ENCODE assay signal across 8 mouse cellular contexts in the genomic region with DNA sequence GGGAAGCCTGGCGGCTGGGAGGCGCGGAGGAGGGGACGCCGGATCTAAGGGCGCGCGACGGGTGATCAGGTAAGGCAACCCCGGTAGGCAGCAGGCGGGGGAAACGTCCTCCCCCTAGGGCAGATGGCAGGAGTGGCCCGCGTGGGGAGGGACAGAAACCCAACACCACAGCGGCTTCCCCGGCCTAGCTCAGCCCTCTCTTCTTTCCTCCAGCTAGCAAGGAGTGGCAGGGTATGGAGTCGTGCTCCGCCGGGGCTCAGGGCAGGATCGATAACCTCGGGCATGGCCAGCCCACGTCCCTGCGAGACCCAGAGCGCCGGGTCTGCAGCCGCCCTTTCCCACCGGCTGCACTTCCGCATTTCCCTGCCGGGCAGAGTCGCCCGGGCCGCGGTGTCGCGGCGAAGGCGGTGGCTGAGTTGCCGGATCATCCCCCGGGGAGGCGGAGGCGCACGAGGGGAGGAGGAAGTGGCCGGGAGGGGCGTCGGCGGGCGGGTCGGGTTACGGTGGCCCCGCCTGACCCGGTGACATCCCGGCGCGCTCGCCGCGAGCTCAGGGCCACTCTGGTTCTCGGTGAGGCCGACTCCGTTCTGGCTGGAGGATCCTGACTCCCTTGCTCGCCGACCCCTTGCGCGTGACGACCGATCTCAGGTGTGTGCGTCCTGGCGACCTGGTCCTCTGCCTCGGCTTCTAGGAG. TPM values are rescaled to one million over a fixed set of nuclear protein-coding genes. Genes with fewer than 3 reads are reported as not detected.
DNase-seq lines count a peak whose midpoint lies in the region; ATAC-seq lines count a peak whose summit lies in the region.

No protein-coding gene starts in this region.

- WGBS in embryonic facial prominence, embryonic 13.5 days, result under 1% methylated on average over 68 of the region's 69 CpGs
- under 1% methylated on average over 69 of the region's 69 CpGs for WGBS in limb, embryonic 12.5 days
- WGBS in midbrain, embryonic 14.5 days, result 0% methylated on average over 69 of the region's 69 CpGs

- peak overlapping the region; percentile 84 for H3K9ac ChIP-seq in embryonic facial prominence, embryonic 13.5 days
- H3K9ac ChIP-seq in limb, embryonic 12.5 days (replicated peaks), result peak overlapping the region; percentile 84
- H3K9ac ChIP-seq in midbrain, embryonic 14.5 days (replicated peaks; ENCODE audit: low read length), result peak overlapping the region; percentile 77

- peak; percentile 68 for ATAC-seq in embryonic facial prominence, embryonic 13.5 days (ENCODE audit: insufficient number of reproducible peaks, insufficient read depth, low FRiP score, low TSS enrichment, low read depth)
- peak; percentile 83 for ATAC-seq in limb, embryonic 12.5 days (ENCODE audit: insufficient number of reproducible peaks, insufficient read depth, low FRiP score, low TSS enrichment, low read depth)
- ATAC-seq in midbrain, embryonic 14.5 days (ENCODE audit: low FRiP score, low TSS enrichment), result peak; percentile 82

- no peaks in the 10 kb centered on the region for H3K9me3 ChIP-seq in embryonic facial prominence, embryonic 13.5 days
- no peaks in the 10 kb centered on the region for H3K9me3 ChIP-seq in limb, embryonic 12.5 days
- H3K9me3 ChIP-seq in midbrain, embryonic 14.5 days (ENCODE audit: control insufficient read depth, low read length), result no peaks in the 10 kb centered on the region

- peak; percentile 92 for DNase-seq in 3134 (ENCODE audit: extremely low read depth, insufficient read length, low spot score)
- peak; percentile 95 to 97 for DNase-seq in adrenal gland, postnatal 36 days
- DNase-seq in heart, adult 8-10 months (ENCODE audit: low spot score), result peak; percentile 88
- DNase-seq in kidney, adult 8-10 months, result peak; percentile 86 to 87
- peak; percentile 74 for DNase-seq in midbrain, embryonic 14.5 days
- DNase-seq in spleen, adult 18-20 months, result peak; percentile 90

- peak overlapping the region; percentile 92 for H3K4me2 ChIP-seq in embryonic facial prominence, embryonic 13.5 days
- H3K4me2 ChIP-seq in limb, embryonic 12.5 days, result peak overlapping the region; percentile 86
- peak overlapping the region; percentile 96 for H3K4me2 ChIP-seq in midbrain, embryonic 14.5 days (ENCODE audit: low read length)

- peak overlapping the region; percentile 82 for H3K27ac ChIP-seq in embryonic facial prominence, embryonic 13.5 days
- H3K27ac ChIP-seq in limb, embryonic 12.5 days, result peak overlapping the region; percentile 79
- H3K27ac ChIP-seq in midbrain, embryonic 14.5 days (replicated peaks; ENCODE audit: low read depth, low read length), result peak overlapping the region; percentile 8; the same call in 1 of the 2 replicates

- H3K36me3 ChIP-seq in embryonic facial prominence, embryonic 13.5 days, result no peaks in the 10 kb centered on the region
- no peaks in the 10 kb centered on the region for H3K36me3 ChIP-seq in limb, embryonic 12.5 days
- H3K36me3 ChIP-seq in midbrain, embryonic 14.5 days (ENCODE audit: control insufficient read depth, insufficient read depth, low read length), result no peaks in the 10 kb centered on the region

- H3K4me1 ChIP-seq in embryonic facial prominence, embryonic 13.5 days, result peaks cover 22% of the 10 kb centered on the region
- peaks cover 7% of the 10 kb centered on the region for H3K4me1 ChIP-seq in limb, embryonic 12.5 days (replicated peaks)
- H3K4me1 ChIP-seq in midbrain, embryonic 14.5 days (ENCODE audit: control insufficient read depth, insufficient read depth, low read length), result peaks cover 11% of the 10 kb centered on the region

- peak overlapping the region; percentile 78 for H3K4me3 ChIP-seq in embryonic facial prominence, embryonic 13.5 days
- peak overlapping the region; percentile 77 for H3K4me3 ChIP-seq in limb, embryonic 12.5 days (replicated peaks)
- H3K4me3 ChIP-seq in midbrain, embryonic 14.5 days (replicated peaks; ENCODE audit: low read depth, low read length), result peak overlapping the region; percentile 73

- no peaks in the 10 kb centered on the region for H3K27me3 ChIP-seq in embryonic facial prominence, embryonic 13.5 days
- H3K27me3 ChIP-seq in limb, embryonic 12.5 days, result no peaks in the 10 kb centered on the region
- H3K27me3 ChIP-seq in midbrain, embryonic 14.5 days (ENCODE audit: control insufficient read depth, insufficient read depth, low read length), result peaks cover 21% of the 10 kb centered on the region

RNA-seq across cellular contexts. Expression of a gene that starts 0.6 kb away (rescaled TPM):
- 100 to 1,000 TPM; 113 to 116 TPM for total RNA-seq in adrenal gland, postnatal 36 days (2021)
- 14.4 and 15.2 TPM in 2 replicates for polyA plus RNA-seq in embryonic facial prominence, embryonic 13.5 days (2015; fragmentation: Nextera tagmentation; extraction: Ambion mirVana)
- 10 to 100 TPM; 14.4 to 17.9 (median 15.3) TPM for total RNA-seq in heart, adult 8-10 months (2022)
- 15.8 and 17.0 TPM in 2 replicates for polyA plus RNA-seq in limb, embryonic 12.5 days (2016; fragmentation: Nextera tagmentation; extraction: Ambion mirVana)
- 12.1 and 13.7 TPM in 2 replicates for polyA plus RNA-seq in midbrain, embryonic 14.5 days (2014; fragmentation: Nextera tagmentation; extraction: Ambion mirVana)

Comparison
In these comparisons a context has a peak if more than half of its experiments do, and no peak if none do; other contexts are left out.
1. Peak in every context shown above with its lines: DNase-seq, ATAC-seq, H3K4me3 ChIP-seq and H3K27ac ChIP-seq.
2. H3K27ac ChIP-seq: peak in every context shown above with its lines; median percentile 82 in embryonic facial prominence, embryonic 13.5 days; 79 in limb, embryonic 12.5 days; 8 in midbrain, embryonic 14.5 days.